Mouse (Mus musculus) brain, adult 2 months (tissue): ENCODE data around the gene Snrnp25.

Experiments
- DNase-seq: peaks from one replicate; pipeline ENCODE4 v3.0.0; 2011; ENCODE audit warnings: low read depth, low spot score

Snrnp25 gene

DNA sequence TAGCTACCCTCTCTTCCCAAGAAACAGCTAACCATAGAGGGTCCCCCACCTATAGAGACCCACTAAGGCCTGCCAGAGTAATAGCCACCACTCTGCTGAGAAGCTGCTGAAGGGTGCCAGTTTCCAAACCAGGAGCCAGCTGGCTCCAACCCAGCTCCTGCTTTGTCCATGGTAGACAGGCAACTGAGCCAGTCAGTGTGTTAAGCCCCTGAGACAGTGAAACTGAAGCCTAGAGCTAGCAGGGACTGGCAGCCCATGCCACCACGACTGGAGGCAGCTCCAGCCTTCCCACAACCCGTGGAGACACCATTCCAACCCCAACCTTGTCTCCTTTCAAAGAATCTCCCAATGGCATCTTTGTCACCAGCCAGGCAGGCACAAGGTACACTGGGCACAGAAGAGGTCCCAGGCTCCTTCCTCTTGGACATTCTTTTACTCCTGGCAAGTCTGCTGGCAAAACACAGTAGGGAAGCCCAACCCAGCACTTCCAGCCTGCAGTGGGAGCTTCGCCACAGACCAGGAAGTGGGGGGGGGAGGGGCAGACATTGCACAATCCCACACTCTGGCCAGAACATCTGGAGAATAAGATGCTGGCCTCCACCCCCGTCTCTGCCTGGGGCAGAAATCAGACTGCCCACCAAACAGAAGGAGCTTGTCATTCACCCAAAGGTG lies 19.4 kb downstream of the Snrnp25 start:
- DNase-seq: peak; percentile 54

DNA sequence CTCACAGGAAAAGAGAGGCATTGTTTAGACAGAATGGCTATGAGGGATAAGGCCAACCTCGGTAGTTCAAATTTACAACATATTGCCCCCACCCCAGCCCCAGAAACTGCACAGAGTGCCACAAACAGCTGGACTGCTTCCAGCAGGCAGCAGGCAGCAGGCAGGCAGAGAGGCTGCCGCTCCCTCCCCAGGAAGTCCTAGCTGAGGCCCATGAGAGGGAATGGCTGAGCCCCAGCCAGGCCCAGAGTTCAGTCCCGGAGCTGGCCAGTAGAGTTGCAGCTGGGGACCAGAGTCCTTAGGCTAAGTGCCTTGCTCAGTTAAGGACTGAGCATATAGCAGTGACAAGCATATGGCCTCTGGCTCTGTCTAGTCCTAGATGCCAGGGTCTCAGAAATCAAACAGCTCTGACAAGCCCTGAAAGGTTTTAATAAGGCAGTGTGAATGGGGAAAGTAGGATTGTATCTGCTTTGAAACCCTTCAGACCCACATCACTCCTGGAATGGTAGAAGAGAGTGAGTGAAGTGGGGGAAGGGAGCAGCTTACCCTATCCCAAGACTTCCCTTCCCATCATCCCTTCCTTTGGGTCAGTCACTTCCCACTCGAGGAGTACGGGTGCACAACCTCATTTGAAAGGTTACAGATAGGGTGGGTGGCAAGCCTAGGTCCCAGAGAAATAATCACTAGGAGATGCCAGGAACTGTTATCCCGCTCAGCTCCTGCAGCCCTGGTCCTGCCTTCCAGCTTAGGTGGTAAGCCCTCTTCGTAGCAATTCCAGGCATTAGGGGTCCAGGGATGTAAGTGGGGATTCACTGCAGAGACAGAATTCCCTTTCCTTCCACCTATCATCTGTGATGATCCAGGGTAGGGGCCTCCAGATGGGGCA lies 20.2 kb downstream of the Snrnp25 start:
- DNase-seq: no peak

DNA sequence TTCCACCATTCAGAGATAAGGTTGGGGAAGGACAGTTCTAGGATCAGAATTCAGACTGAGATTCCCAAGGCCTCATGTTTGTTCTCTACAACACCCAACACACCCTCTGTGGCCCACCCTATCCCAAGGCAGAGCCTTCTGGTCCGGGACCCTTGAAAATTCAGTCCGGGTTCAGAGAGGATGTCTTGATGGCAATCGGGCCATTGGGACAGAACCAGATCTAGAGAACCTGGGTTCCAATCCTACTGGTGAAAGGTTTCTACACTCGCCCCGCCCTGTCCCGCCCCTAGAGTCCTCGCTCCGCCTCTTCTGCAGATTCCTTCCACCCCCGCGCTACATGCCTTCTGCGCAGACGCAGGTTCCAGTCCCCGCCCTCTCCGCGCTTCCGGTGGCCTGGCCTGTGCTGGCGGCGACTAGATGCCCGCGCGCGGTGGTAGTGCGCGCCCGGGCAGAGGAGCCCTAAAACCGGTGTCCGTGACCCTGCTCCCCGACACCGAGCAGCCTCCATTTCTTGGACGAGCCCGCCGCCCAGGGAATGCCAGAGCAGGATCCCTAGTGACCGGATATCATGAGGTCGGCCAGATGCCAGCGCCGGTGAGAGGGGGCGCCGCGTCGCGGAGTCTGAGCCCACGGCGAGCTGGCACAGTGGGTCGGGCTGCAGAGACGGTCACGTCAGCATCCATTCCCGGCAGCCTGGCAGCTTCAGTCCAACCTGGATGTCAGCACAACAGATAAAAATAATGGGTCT lies 21.1 kb downstream of the Snrnp25 start, which contains the start of gene Mpg:
Gene Mpg (plus strand): TSS at position 382 of the 748 bp plus-strand sequence.
- DNase-seq: peak; percentile 96

DNA sequence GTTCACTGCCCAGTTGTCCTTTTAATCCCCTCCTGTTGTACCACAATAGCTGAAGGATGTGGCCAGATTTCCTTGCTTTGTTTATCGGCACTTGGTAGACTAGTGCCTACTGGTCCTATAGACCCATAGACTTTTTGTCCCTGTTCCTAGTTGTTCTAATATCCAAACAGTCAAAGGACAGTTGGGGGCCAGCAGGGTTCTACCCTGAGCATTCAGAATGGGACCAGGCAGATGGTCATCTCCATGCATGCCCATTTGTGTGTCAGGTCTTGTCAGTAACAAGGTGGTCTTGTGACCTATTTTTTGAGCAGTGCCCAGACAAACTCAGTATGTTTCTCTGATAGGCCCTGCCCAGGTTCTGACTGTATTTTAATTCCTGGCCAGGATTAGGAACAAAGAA lies 21.8 kb downstream of the Snrnp25 start:
- DNase-seq: peak; percentile 88

DNA sequence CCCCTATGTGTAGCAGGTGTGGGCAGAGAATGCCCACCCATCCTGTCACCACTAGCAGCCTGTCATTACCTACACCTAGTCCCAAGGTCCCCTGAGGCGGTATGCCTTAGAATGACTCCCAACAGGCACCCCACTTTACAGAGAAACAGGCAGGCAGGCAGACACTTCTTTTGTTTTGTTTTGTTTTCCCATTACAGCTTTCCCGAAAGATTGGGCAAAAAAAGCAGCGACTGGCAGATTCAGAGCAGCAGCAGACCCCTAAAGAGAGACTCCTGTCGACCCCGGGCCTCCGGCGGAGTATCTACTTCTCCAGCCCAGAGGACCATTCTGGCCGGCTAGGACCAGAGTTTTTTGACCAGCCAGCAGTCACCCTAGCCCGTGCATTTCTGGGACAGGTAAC lies 22.3 kb downstream of the Snrnp25 start:
- DNase-seq: no peak

DNA sequence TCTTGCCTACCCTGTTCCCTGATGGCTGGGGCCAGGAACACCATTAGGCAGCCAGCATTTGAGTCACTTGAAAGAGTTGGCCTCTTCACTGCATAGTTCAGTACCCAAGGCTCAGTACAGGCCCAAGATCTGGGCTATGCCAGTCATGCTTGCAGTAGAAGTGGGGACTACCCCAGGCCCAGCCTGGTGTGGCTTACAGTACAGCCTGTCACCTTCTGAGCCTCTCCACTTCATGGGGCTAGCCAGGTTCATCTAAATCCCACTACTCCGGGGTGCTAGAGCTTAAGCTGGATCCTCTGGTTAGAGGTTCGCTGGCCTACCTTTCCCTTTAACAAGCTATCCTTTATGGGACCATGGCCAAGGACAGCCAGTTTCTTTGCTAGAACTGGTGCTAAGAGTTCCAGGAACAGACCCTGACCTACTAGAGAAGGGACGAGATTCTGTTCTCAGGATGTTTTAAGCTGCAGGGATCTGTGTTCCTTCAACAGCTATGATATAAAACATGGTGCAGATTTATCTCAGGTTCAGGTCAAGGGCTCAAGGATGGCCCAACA lies 23.2 kb downstream of the Snrnp25 start:
- DNase-seq: no peak

DNA sequence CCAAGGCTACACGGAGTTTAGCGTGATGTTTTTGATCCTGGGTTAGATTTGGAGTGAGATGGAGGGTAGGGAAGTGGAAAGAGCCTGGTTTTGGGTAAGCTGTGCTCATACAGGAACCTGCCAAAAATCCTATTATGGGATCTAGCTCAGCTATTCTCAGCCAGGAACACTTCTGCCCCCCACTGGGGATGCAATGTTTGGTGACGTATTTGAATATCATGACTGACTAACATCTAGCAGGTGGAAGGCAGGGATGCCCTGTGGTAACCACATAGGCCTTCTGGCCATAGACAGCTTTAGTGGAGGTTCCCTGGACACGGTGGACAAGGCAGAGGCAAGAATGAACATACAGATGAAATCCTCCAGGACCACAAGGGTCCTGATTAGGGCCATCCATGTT lies 25.0 kb downstream of the Snrnp25 start:
- DNase-seq: peak; percentile 91

DNA sequence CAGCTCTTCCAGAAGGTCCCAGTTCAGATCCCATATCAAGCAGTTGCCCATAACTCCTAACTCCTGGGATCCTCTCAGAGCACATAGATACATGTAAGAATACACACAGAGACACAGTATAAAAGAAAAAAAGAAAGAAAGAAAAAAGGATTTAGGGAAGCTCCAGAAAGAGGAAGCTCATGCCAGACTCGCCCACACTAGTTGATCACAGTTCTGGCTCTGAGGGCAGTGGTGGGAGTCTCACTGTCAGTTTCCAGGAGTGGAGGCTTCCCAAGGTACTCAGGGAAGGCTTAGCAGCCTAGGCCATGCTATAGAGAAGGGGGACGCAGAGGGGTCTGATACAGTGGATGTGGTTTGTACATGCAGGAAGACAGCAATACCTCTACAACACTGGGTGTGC lies 25.9 kb downstream of the Snrnp25 start:
- DNase-seq: peak; percentile 81

DNA sequence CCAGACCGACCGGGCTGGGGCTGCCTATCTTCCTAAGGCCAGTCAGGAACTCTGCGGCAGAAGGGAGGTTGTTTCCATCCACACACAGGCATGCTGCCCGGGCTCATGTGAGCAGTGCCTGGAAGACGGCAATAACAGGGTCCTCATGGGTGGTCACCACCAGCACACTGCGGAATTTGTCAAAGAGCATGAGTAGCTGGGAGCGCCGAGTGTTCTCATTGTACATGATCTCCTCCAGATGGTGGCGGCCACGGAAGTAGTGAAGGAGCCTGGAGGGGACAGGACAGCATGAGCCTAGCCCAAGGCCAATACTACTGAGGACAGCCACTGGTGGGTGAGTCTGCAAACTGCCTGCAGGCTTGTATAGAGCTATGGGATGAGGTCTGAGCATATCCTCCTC lies 27.6 kb downstream of the Snrnp25 start:
- no peak for DNase-seq

DNA sequence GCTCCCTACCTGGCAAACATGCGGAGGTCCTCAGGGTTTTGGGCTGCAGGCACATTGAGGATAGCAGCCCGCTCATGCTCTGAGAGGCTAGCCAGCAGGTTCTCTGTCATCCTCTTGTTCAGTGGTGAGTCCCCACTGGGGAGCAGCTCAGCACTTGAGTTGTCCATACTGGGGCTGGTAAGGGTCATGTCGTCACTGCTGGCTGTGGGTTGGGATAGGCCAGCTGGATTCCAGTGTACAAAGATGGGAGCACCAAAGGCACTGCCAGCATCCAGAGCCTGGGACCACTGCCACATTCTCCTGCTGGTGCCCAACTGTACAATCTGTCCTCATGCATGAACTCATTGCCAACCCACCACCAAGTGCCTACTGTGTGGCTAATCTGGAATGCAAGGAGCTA lies 28.7 kb downstream of the Snrnp25 start:
- peak; percentile 65 for DNase-seq

DNA sequence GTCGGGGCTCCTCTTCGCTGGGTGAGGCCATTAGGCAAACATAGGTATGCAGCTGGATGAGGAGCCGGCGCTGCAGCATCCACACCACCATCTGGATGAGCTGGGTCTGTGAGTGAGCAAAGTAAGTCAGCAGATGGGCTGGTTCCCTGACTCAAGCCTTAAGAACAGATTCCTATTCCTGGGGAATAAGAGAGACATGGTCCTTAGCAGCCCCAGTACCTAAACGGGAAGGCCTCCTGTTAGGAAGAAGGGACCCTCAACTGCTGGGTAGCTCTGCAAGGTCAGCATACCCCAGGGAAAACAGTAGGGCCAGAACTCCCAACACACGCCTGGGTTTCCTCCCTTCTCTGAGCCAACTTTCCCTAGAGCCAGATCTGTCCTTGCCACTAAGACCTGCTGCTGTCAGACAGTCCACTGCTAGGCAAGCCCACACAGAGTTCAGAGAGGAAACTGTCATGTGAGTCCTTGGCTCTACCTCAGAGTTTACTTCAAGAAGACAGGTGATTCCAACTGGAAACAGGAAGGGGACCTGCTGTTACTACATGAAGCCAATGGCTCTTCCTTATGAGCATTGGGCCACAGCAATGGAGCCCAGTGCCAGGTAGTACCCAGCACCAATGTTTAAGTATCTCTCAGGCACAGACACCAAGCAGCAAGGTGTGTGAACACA lies 29.7 kb downstream of the Snrnp25 start:
- DNase-seq: peak; percentile 61

DNA sequence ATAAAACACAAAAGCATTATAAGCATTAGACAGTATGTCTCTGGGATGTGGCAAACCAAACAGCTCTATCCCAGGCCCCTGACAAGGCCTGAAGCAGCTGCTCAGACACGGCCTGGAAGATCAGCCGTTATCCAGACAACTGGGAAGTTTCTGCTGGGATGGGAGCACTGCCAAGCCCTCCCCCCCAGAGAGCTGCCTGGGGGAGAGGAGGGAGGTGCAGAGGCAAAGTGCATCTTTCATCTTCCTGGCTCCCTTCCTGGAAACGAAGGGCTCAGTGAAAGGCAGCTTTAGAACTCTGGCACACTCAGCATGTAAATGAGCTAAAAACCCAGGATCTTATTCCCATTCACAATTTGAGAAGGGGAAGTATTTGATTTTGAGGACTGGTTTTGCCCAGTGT lies 30.4 kb downstream of the Snrnp25 start:
- peak; percentile 89 for DNase-seq

DNA sequence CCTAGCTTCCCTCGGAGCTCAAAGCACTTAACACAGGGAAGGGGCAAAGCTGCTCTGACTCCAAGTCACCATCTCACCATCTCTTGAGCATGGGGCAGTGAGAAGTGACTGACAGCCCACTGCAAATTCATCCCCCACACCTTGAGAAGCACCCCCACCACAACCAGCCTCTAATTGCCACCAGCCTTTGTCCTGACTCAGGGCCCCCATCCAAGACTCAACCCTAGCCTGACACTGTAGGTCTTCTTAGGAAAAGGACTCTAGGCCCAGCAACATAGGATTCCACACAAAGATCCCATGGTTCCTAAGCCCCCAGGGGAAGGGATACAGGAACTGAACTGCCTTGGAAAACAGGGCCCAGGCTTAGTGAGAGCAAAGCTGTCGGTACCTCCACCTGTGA lies 30.9 kb downstream of the Snrnp25 start:
- no peak for DNase-seq

DNA sequence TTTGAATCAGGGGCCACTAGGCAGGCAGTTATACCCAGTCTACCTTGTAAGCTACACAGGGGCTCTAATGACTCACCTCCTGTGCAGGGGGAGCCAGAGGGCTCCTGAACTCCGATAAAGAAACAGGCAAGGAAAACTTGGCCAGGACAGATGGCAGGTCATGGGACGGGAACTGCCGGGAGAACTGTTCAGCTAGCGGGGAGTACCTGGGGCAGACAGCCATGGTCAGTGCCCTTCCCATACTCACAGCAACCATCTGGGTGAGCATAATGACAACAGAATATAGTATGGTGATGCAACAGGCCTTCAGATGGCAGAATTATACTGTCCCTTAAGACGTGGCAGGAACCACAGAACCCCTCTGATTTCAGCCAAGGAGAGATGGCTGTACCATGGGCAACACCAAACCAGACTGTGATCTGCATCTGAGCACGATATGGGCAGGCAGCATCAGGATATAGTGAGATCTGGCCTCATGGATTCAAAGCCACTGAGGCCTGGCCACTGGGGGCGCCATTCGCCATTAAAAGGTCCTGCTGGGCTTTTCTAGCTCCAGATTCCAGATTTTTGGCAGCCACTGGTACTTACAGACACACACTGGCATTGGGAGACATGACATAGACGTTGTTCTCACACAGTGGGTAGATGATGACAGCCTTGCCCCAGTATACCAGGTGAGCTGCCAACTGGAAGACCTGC lies 31.6 kb downstream of the Snrnp25 start:
- peak; percentile 76 for DNase-seq

DNA sequence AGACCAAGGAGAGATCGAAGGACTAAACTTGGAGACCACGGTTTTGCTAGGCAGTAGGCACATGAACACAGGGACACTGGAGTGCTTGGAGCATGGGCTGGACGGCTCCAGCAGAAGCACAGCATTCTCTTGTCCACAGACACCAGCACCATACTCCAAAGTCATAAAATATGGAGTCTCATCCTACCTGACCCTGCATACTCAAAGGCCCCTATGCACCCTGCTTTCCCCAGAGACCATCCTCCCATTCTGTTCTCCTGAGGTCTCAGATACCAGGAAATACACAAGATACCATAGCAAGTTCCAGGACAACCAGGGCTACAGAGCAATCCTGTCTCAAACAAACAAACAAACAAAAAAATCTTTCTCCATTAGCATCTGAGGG lies 32.2 kb downstream of the Snrnp25 start:
- DNase-seq: no peak

DNA sequence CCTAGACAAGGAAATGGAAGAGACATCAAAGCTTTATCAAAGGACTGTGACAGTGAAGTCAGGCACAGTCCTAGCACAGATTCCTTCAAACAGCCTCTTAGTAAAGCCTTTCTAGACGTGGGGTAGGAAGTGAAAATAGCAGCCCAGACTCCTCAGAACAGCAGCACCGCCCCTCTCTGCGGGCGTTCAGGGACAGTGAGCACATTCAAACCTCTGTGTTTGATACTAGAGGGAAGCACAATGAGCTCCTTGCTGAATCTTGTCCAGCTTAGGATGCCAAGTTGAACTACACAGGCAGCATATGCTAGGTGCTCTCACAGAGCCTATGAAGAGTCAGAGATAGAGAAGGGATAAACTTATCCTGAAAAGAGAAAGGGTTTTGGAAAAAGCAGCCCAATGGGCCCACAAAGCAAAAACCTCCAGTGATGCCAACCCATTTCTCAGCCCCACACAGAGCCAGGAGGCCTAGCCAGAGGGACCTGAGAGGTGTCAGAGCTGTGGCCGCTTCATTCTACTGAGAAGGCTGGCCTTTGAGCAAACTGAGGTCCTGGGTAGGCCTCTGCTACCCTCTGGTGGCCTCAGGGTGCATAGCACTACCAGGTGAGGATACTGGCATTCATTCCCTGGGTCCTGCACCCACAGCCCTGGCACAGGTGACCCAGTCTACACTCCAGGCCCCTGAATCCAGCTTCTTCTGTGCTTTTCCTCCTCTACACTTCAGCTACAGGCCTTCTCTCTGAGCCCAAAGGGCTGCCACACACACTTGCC lies 33.1 kb downstream of the Snrnp25 start:
- DNase-seq: peak; percentile 86

DNA sequence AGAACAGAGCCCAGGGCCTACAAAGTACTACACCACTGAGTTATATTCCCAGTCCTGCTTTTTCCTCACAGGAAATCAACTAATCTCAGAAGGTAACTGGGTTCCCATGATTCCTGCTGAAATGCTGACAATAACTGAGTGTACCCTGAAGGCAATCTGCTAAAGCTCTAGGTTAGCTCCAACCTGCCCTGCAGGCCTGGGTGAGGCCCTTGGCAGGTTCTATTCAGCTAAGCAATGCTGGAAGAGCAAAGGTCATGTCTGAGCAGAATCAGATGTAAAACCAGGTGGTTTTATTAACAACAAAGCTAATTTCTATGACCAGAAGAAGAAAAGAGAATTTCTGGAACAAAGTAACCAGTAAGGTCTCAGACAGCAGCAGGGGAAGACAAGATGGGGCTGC lies 36.2 kb downstream of the Snrnp25 start:
- no peak for DNase-seq

DNA sequence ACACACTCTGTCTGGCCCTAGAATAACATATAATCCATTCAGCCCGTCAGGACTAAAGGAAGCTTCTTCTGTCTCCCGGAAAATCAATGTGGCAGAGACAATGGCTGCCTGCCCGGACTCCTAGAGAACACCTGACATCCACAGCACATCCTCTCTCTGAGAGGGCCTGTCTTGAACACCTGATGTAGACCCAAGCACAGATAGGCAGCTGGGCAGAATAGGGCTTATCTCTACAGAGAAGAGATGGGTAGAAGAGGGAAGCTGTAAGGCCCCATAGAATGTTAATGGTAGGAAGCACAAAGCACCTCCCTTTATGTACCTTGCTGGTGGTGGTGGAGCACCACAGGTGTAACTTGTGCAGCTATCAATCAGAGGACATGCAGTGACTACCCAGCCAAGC lies 37.0 kb downstream of the Snrnp25 start:
- DNase-seq: no peak

DNA sequence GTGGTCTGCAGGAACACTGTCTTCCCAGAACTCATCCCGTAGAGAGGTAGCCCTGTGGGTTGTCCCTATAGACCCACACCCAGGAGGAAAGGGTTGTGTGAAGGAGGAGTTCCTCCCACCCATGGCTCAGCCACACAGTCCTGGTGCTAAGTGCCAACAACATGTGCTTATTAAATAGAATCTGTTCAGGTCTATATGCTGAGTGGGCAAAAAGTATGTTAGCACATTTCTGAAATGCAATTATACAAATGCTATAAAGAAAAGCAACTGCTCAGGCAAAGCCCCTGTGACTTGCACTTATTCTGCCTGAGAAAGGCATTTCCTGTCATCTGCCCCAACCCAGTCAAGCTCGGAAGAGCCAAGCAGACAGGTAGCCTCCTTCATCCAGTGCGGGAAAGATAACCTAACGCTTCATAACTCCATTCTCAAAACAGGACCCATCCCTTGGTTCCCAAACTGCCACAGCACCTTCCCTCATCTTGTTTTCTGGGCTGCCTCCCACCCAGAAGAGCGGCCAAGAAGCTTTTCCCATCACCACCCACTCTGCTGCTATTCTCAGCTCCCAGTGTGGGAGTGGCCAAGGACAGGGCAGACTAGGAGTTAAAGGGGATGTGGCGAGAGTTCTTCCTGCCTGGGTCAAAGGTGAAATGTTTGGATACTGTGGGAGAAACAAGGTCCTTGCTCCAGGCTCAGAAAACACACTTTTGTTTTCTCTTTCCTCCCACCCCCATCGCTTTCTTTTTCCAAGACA lies 38.2 kb downstream of the Snrnp25 start:
- peak; percentile 75 for DNase-seq
